Mouse (Mus musculus): ENCODE data around the gene Uqcc2.

The Uqcc2 gene

GRCm38 (mm10) chr17:27133551-27134141 is at the start of gene Uqcc2:
Gene Uqcc2, minus strand, starts transcription at chr17:27133916.
- DNase-seq = peak; percentile 98 to 99

- no peak for DNase-seq
Measured at GRCm38 (mm10) chr17:27182401-27182800, 48.7 kb upstream of the Uqcc2 start.

GRCm38 (mm10) chr17:27181666-27182065 is 48.0 kb upstream of the Uqcc2 start:
- DNase-seq = no peak

- no peak for DNase-seq
Measured at GRCm38 (mm10) chr17:27179681-27180280, 46.1 kb upstream of the Uqcc2 start.

- DNase-seq = no peak
Measured at GRCm38 (mm10) chr17:27178427-27179177, 44.9 kb upstream of the Uqcc2 start.

- no peak for DNase-seq
Measured at GRCm38 (mm10) chr17:27178019-27178418, 44.3 kb upstream of the Uqcc2 start.

GRCm38 (mm10) chr17:27176754-27177153 is 43.0 kb upstream of the Uqcc2 start:
- no peak for DNase-seq

GRCm38 (mm10) chr17:27176287-27176686 is 42.6 kb upstream of the Uqcc2 start:
- no peak for DNase-seq

- no peak for DNase-seq
Measured at GRCm38 (mm10) chr17:27175196-27175874, 41.6 kb upstream of the Uqcc2 start.

- DNase-seq = no peak
Measured at GRCm38 (mm10) chr17:27173715-27174114, 40.0 kb upstream of the Uqcc2 start.

- DNase-seq = no peak
Measured at GRCm38 (mm10) chr17:27172459-27172858, 38.7 kb upstream of the Uqcc2 start.

- DNase-seq = no peak
Measured at GRCm38 (mm10) chr17:27171121-27171520, 37.4 kb upstream of the Uqcc2 start.

- DNase-seq = peak in 1 of 2 experiments; percentile 39
Measured at GRCm38 (mm10) chr17:27169952-27170695, 36.4 kb upstream of the Uqcc2 start.

GRCm38 (mm10) chr17:27168569-27168968 is 34.9 kb upstream of the Uqcc2 start:
- DNase-seq = no peak

GRCm38 (mm10) chr17:27167545-27167944 is 33.8 kb upstream of the Uqcc2 start, which contains the start of gene Ip6k3:
Gene Ip6k3, minus strand, starts transcription at chr17:27167795.
- DNase-seq = no peak

- no peak for DNase-seq
Measured at GRCm38 (mm10) chr17:27166901-27167300, 33.2 kb upstream of the Uqcc2 start.

- DNase-seq = peak; percentile 78 to 82
Measured at GRCm38 (mm10) chr17:27165054-27165773, 31.5 kb upstream of the Uqcc2 start.

GRCm38 (mm10) chr17:27160905-27161304 is 27.2 kb upstream of the Uqcc2 start:
- no peak for DNase-seq

- no peak for DNase-seq
Measured at GRCm38 (mm10) chr17:27159169-27159568, 25.5 kb upstream of the Uqcc2 start.

- no peak for DNase-seq
Measured at GRCm38 (mm10) chr17:27158439-27158838, 24.7 kb upstream of the Uqcc2 start.

- DNase-seq = no peak
Measured at GRCm38 (mm10) chr17:27155752-27156151, 22.0 kb upstream of the Uqcc2 start.

- no peak for DNase-seq
Measured at GRCm38 (mm10) chr17:27154881-27155280, 21.2 kb upstream of the Uqcc2 start.
